Mouse (Mus musculus): Measurements from ENCODE around the gene Unc5a. TPM values are rescaled to one million over a fixed set of nuclear protein-coding genes. Genes with fewer than 3 reads are reported as not detected.

The Unc5a gene
- polyA plus RNA-seq, 2 experiments, result 2.2 to 3.3 TPM

- H3K4me1 ChIP-seq (ENCODE audit: control insufficient read depth, insufficient read depth, low read length), result no peaks in the 10 kb centered on the region
- WGBS, result 36% methylated on average over 14 of the region's 14 CpGs
- DNase-seq (ENCODE audit: low spot score) (peak; percentile 72), ATAC-seq (ENCODE audit: low FRiP score, low read depth) (no peak)
- no peak for TF ChIP-seq POLR2A (IDR thresholded peaks at IDR 0.05; ENCODE audit: borderline replicate concordance, extremely low read depth, insufficient read depth, insufficient read length)
- no peak overlapping the region for H3K27ac ChIP-seq (replicated peaks; ENCODE audit: low read depth, low read length)
- no peaks in the 10 kb centered on the region for H3K36me3 ChIP-seq (ENCODE audit: control insufficient read depth, insufficient read depth, low read length)
- H3K9me3 ChIP-seq (ENCODE audit: control insufficient read depth, low read length), result no peaks in the 10 kb centered on the region
- no peak overlapping the region for H3K4me2 ChIP-seq (replicated peaks; ENCODE audit: low read depth, low read length, severe bottlenecking)
- no peak overlapping the region for H3K9ac ChIP-seq (ENCODE audit: low read depth, low read length, severe bottlenecking)
- no peak overlapping the region for H3K4me3 ChIP-seq (replicated peaks; ENCODE audit: low read length)
- no peaks in the 10 kb centered on the region for H3K27me3 ChIP-seq (ENCODE audit: control insufficient read depth, insufficient read depth, low read length)
Observed at GRCm38 (mm10) chr13:54970521-54971247, 21.5 kb downstream of the Unc5a start.

DNA sequence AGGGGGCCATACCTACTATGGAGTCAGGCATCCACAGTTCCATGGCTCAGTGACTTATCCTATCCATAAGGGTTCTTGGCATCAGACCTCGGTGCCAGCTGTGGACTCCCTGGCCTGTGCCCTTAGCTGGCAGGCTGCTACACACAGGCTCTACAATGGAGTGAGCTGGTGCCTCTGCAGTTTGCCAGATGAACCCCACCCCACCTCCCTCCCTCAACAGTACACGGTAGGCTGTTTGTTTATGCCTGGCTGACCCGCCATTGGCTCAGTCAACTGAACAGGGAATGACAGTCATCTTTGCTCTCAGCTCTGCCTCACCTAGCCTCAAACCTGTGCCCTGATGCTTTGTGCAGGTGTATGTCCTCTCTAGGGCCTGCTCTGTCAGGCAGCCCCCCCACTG is 26.3 kb downstream of the Unc5a start:
- ATAC-seq (ENCODE audit: low FRiP score, low read depth), result no peak
- no peak overlapping the region for H3K4me3 ChIP-seq (replicated peaks; ENCODE audit: low read length)

DNA sequence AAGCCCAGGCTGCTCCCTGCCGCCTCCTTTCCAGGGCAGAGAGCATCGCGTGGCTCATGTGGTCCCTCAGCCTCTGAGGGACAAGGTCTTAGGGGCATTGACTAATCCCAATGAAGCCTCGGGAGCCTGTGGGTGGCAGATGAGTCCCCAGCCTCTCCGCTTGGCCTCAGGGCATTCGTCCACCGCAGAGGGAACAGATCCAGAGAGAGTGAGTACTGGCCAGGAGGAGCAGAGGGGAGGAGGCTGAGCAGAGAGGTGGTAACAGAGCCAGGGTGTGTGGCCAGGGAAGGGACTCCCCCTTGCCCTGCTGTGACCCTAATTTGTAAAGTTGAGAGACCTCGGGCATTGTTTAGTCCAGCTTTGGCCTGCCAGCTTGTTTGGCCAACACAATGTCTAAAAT is 29.6 kb downstream of the Unc5a start:
- no peak overlapping the region for H3K4me3 ChIP-seq (replicated peaks; ENCODE audit: low read length)
- H3K36me3 ChIP-seq (ENCODE audit: control insufficient read depth, insufficient read depth, low read length), result no peaks in the 10 kb centered on the region
- 56% methylated on average over 8 of the region's 8 CpGs for WGBS
- no peaks in the 10 kb centered on the region; the same call in 1 of the 2 replicates for H3K27me3 ChIP-seq (ENCODE audit: control insufficient read depth, insufficient read depth, low read length)
- H3K4me1 ChIP-seq (ENCODE audit: control insufficient read depth, insufficient read depth, low read length), result no peaks in the 10 kb centered on the region
- DNase-seq (ENCODE audit: low spot score) (no peak), ATAC-seq (ENCODE audit: low FRiP score, low read depth) (no peak)
- no peaks in the 10 kb centered on the region for H3K9me3 ChIP-seq (ENCODE audit: control insufficient read depth, low read length)
- TF ChIP-seq POLR2A (IDR thresholded peaks at IDR 0.05; ENCODE audit: borderline replicate concordance, extremely low read depth, insufficient read depth, insufficient read length), result no peak
- no peak overlapping the region for H3K4me2 ChIP-seq (replicated peaks; ENCODE audit: low read depth, low read length, severe bottlenecking)
- no peak overlapping the region for H3K9ac ChIP-seq (ENCODE audit: low read depth, low read length, severe bottlenecking)
- H3K27ac ChIP-seq (replicated peaks; ENCODE audit: low read depth, low read length), result no peak overlapping the region

More for the DNA sequence above, 26.3 kb downstream of the Unc5a start:
- DNase-seq (ENCODE audit: low spot score), result no peak
- WGBS, result 79% methylated on average over 3 of the region's 3 CpGs
- H3K9ac ChIP-seq (ENCODE audit: low read depth, low read length, severe bottlenecking), result no peak overlapping the region
- H3K27me3 ChIP-seq (ENCODE audit: control insufficient read depth, insufficient read depth, low read length), result no peaks in the 10 kb centered on the region; the same call in 1 of the 2 replicates
- H3K9me3 ChIP-seq (ENCODE audit: control insufficient read depth, low read length), result no peaks in the 10 kb centered on the region
- no peaks in the 10 kb centered on the region for H3K36me3 ChIP-seq (ENCODE audit: control insufficient read depth, insufficient read depth, low read length)
- H3K27ac ChIP-seq (replicated peaks; ENCODE audit: low read depth, low read length), result no peak overlapping the region
- H3K4me2 ChIP-seq (replicated peaks; ENCODE audit: low read depth, low read length, severe bottlenecking), result no peak overlapping the region
- TF ChIP-seq POLR2A (IDR thresholded peaks at IDR 0.05; ENCODE audit: borderline replicate concordance, extremely low read depth, insufficient read depth, insufficient read length), result no peak
- H3K4me1 ChIP-seq (ENCODE audit: control insufficient read depth, insufficient read depth, low read length), result no peaks in the 10 kb centered on the region

GRCm38 (mm10) chr13:54980957-54981356 is 31.7 kb downstream of the Unc5a start:
- WGBS, result 43% methylated on average over 12 of the region's 12 CpGs
- H3K36me3 ChIP-seq (ENCODE audit: control insufficient read depth, insufficient read depth, low read length), result no peaks in the 10 kb centered on the region
- DNase-seq (ENCODE audit: low spot score) (no peak), ATAC-seq (ENCODE audit: low FRiP score, low read depth) (no peak)
- H3K4me1 ChIP-seq (ENCODE audit: control insufficient read depth, insufficient read depth, low read length), result no peaks in the 10 kb centered on the region
- H3K9ac ChIP-seq (ENCODE audit: low read depth, low read length, severe bottlenecking), result no peak overlapping the region
- H3K27ac ChIP-seq (replicated peaks; ENCODE audit: low read depth, low read length), result no peak overlapping the region
- H3K9me3 ChIP-seq (ENCODE audit: control insufficient read depth, low read length), result no peaks in the 10 kb centered on the region
- H3K4me3 ChIP-seq (replicated peaks; ENCODE audit: low read length), result no peak overlapping the region
- no peak overlapping the region for H3K4me2 ChIP-seq (replicated peaks; ENCODE audit: low read depth, low read length, severe bottlenecking)
- no peaks in the 10 kb centered on the region; the same call in 1 of the 2 replicates for H3K27me3 ChIP-seq (ENCODE audit: control insufficient read depth, insufficient read depth, low read length)
- no peak for TF ChIP-seq POLR2A (IDR thresholded peaks at IDR 0.05; ENCODE audit: borderline replicate concordance, extremely low read depth, insufficient read depth, insufficient read length)

DNA sequence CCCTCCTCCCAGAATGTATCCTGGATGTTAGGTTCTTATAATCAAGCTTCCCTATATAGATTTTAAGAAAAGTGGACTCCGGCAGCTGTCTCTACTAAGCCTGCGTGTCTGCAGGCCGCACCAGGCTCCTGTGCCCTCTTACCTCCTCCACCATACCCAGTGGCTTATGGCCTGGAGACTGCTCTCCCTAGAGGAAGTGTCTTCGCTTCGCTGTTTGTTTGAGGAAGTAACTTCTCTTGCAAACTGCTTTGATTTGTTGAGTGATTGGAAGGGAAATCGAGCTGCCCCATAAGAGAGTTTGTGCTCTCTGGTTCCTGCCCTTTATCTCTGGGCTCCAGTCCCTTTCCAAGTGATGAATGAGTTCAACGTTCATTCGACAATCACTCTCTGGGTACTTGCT is 33.8 kb downstream of the Unc5a start:
- TF ChIP-seq POLR2A (IDR thresholded peaks at IDR 0.05; ENCODE audit: borderline replicate concordance, extremely low read depth, insufficient read depth, insufficient read length), result no peak
- Histone ChIP-seq H3K9me3 (ENCODE audit: control insufficient read depth, low read length) (no peaks in the 10 kb centered on the region), H3K27me3 (ENCODE audit: control insufficient read depth, insufficient read depth, low read length) (no peaks in the 10 kb centered on the region; the same call in 1 of the 2 replicates), H3K4me2 (replicated peaks; ENCODE audit: low read depth, low read length, severe bottlenecking) (no peak overlapping the region), H3K4me1 (ENCODE audit: control insufficient read depth, insufficient read depth, low read length) (no peaks in the 10 kb centered on the region), H3K27ac (replicated peaks; ENCODE audit: low read depth, low read length) (no peak overlapping the region), H3K9ac (ENCODE audit: low read depth, low read length, severe bottlenecking) (no peak overlapping the region), H3K36me3 (ENCODE audit: control insufficient read depth, insufficient read depth, low read length) (no peaks in the 10 kb centered on the region), H3K4me3 (replicated peaks; ENCODE audit: low read length) (no peak overlapping the region)
- WGBS, result 83% methylated on average over 8 of the region's 8 CpGs
- ATAC-seq (ENCODE audit: low FRiP score, low read depth) (no peak), DNase-seq (ENCODE audit: low spot score) (no peak)

Measured in limb, embryonic 14.5 days (tissue).